In genomic region chr19:31755929-31756792, GRCm38 (mm10) we compare ENCODE assay signal across 8 mouse cellular contexts. TPM values are rescaled to one million over a fixed set of nuclear protein-coding genes. Genes with fewer than 3 reads are reported as not detected.
DNase-seq lines count a peak whose midpoint lies in the region; ATAC-seq lines count a peak whose summit lies in the region.

No protein-coding gene starts in this region.

- peaks cover 9% of the 10 kb centered on the region; the same call in 1 of the 2 replicates for H3K27me3 ChIP-seq in forebrain, embryonic 13.5 days
- no peaks in the 10 kb centered on the region for H3K27me3 ChIP-seq in hindbrain, embryonic 11.5 days (ENCODE audit: control insufficient read depth, insufficient read depth, low read length)

- 32% methylated on average over 11 of the region's 11 CpGs for WGBS in forebrain, embryonic 13.5 days
- 32% methylated on average over 11 of the region's 11 CpGs for WGBS in hindbrain, embryonic 11.5 days

- no peak overlapping the region for H3K27ac ChIP-seq in forebrain, embryonic 13.5 days
- H3K27ac ChIP-seq in hindbrain, embryonic 11.5 days (ENCODE audit: low read depth, low read length), result no peak overlapping the region

- no peaks in the 10 kb centered on the region for H3K9me3 ChIP-seq in forebrain, embryonic 13.5 days (replicated peaks)
- no peaks in the 10 kb centered on the region for H3K9me3 ChIP-seq in hindbrain, embryonic 11.5 days (ENCODE audit: control insufficient read depth, low read length)

- no peak overlapping the region for H3K9ac ChIP-seq in forebrain, embryonic 13.5 days
- no peak overlapping the region for H3K9ac ChIP-seq in hindbrain, embryonic 11.5 days (ENCODE audit: low read depth, low read length)

- peak; percentile 78 for ATAC-seq in forebrain, embryonic 13.5 days
- peak; percentile 49; the same call in 1 of the 2 replicates for ATAC-seq in hindbrain, embryonic 11.5 days (ENCODE audit: low FRiP score)

- H3K4me3 ChIP-seq in forebrain, embryonic 13.5 days, result no peak overlapping the region
- H3K4me3 ChIP-seq in hindbrain, embryonic 11.5 days (ENCODE audit: low read depth, low read length), result no peak overlapping the region

- no peaks in the 10 kb centered on the region for H3K36me3 ChIP-seq in forebrain, embryonic 13.5 days (ENCODE audit: poor library complexity, severe bottlenecking)
- no peaks in the 10 kb centered on the region for H3K36me3 ChIP-seq in hindbrain, embryonic 11.5 days (ENCODE audit: control insufficient read depth, insufficient read depth, low read length)

- peaks cover 2% of the 10 kb centered on the region; the same call in 1 of the 2 replicates for H3K4me1 ChIP-seq in forebrain, embryonic 13.5 days
- no peaks in the 10 kb centered on the region for H3K4me1 ChIP-seq in hindbrain, embryonic 11.5 days (replicated peaks; ENCODE audit: control insufficient read depth, insufficient read depth, low read length)

- peak; percentile 54 for DNase-seq in gastrocnemius, adult 18-20 months (ENCODE audit: low spot score)
- DNase-seq in gastrocnemius, postnatal 36 days, result no peak
- DNase-seq in c-Kit-negative CD71-positive TER-119-positive erythroid progenitor cells, embryonic 14.5 days (ENCODE audit: low read depth, low spot score), result peak; percentile 12
- peak; percentile 79 for DNase-seq in hindbrain, embryonic 11.5 days (ENCODE audit: low spot score)
- peak; percentile 54 to 70 for DNase-seq in layer of hippocampus, postnatal 14 days (ENCODE audit: low spot score in 2 of 2)
- peak; percentile 80 for DNase-seq in lung, postnatal 14 days
- peak; percentile 57 for DNase-seq in right cerebral cortex, postnatal 14 days

- intact Hi-C loops in gastrocnemius, postnatal 36 days (cut with DNase I), result loop anchor here (5.0 kb wide), 1 partner anchor 414 kb away; no protein-coding TSS in a partner anchor

- no peak overlapping the region for H3K4me2 ChIP-seq in forebrain, embryonic 13.5 days
- no peak overlapping the region for H3K4me2 ChIP-seq in hindbrain, embryonic 11.5 days (replicated peaks; ENCODE audit: low read depth, low read length)

RNA-seq across cellular contexts. Expression of gene Prkg1, which starts 8.7 kb away (rescaled TPM):
- 10 to 100 TPM; 24.4 to 39.7 TPM for total RNA-seq in gastrocnemius, adult 18-20 months (2021)
- total RNA-seq in gastrocnemius, postnatal 36 days (2021), result 10 to 100 TPM; 23.1 to 37.4 TPM
- polyA plus RNA-seq in forebrain, embryonic 13.5 days (2015; fragmentation: Nextera tagmentation; extraction: Ambion mirVana), result 1.3 and 1.8 TPM in 2 replicates
- 6.3 and 8.6 TPM in 2 replicates for polyA plus RNA-seq in hindbrain, embryonic 11.5 days (2014; fragmentation: Nextera tagmentation; extraction: Ambion mirVana)
- total RNA-seq in layer of hippocampus, postnatal 14 days (2021), result 10 to 100 TPM; 21.9 to 23.4 TPM

Comparison
In these comparisons a context has a peak if more than half of its experiments do, and no peak if none do; other contexts are left out.
1. DNase-seq: peak in gastrocnemius, adult 18-20 months (single experiment), c-Kit-negative CD71-positive TER-119-positive erythroid progenitor cells, embryonic 14.5 days (single experiment), hindbrain, embryonic 11.5 days (single experiment), layer of hippocampus, postnatal 14 days (2 of 2), lung, postnatal 14 days (single experiment) and right cerebral cortex, postnatal 14 days (single experiment); none in gastrocnemius, postnatal 36 days (0 of 2).